Mouse (Mus musculus) heart, embryonic 13.5 days (tissue): ENCODE results near the gene Ina. TPM values are rescaled to one million over a fixed set of nuclear protein-coding genes. Genes with fewer than 3 reads are reported as not detected.
A peak's percentile ranks its signal among the peaks of the same experiment; 100 is the strongest.
"Not testable (repeated sequence)": the region's sequence is repeated elsewhere in the genome, so short reads cannot be mapped to it uniquely, and the experiment has no call there.

Source experiments
- ATAC-seq: fragments of 200-750 bp; cut with Nextera tagmentation; 2 replicates; pipeline ENCODE4 v1.8.0; 2017; ENCODE audit warnings: moderate TSS enrichment; ENCODE audit not compliant: insufficient number of reproducible peaks, low FRiP score, low TSS enrichment; ENCODE audit errors: extremely low read depth
- H3K27ac ChIP-seq: fragments of 300-500 bp; sonication (generic); replicated peaks from 2 replicates; pipeline ENCODE4 v1.5.1; 2015; ENCODE audit warnings: moderate library complexity, mild to moderate bottlenecking, inconsistent platforms
- H3K27me3 ChIP-seq: fragments of 300-500 bp; sonication (generic); replicated peaks from 2 replicates; pipeline ENCODE4 v1.6.1; 2015; ENCODE audit warnings: mild to moderate bottlenecking, inconsistent platforms
- H3K36me3 ChIP-seq: fragments of 300-500 bp; sonication (generic); 2 replicates; pipeline ENCODE4 v1.6.1; 2015; ENCODE audit warnings: mild to moderate bottlenecking, inconsistent platforms
- H3K4me1 ChIP-seq: fragments of 300-500 bp; sonication (generic); 2 replicates; pipeline ENCODE4 v1.6.1; 2015; ENCODE audit warnings: inconsistent platforms
- H3K4me2 ChIP-seq: fragments of 300-500 bp; sonication (generic); 2 replicates; pipeline ENCODE4 v1.6.1; 2015; ENCODE audit warnings: inconsistent platforms, mild to moderate bottlenecking, moderate library complexity
- H3K4me3 ChIP-seq: fragments of 300-500 bp; sonication (generic); 2 replicates; pipeline ENCODE4 v1.5.1; 2015; ENCODE audit warnings: moderate library complexity, mild to moderate bottlenecking, inconsistent platforms
- H3K9ac ChIP-seq: fragments of 300-500 bp; sonication (generic); 2 replicates; pipeline ENCODE4 v1.6.1; 2015; ENCODE audit warnings: inconsistent platforms, mild to moderate bottlenecking, moderate library complexity
- H3K9me3 ChIP-seq: fragments of 300-500 bp; sonication (generic); 2 replicates; pipeline ENCODE4 v1.6.1; 2016; ENCODE audit warnings: inconsistent platforms
- WGBS: fragments of 180-500 bp; shearing (Covaris S2); methylation state at CpG from one replicate; pipeline ENCODE4 v1.1.7; 2015; ENCODE audit warnings: mixed read lengths; 5-methylcytosine and 5-hydroxymethylcytosine counted together
- polyA plus RNA-seq: library from polyadenylated mRNA; unstranded; fragments of >200 nt; fragmentation: Nextera tagmentation; extraction: Ambion mirVana; gene quantifications from 2 replicates; pipeline ENCODE4 v1.2.1, GENCODE M21; 2015

The Ina gene
- polyA plus RNA-seq, 1 experiment from 2014 or later, result 0.52 TPM

GRCm38 (mm10) chr19:46975997-46976396 lies 38.5 kb upstream of the Ina start:
- WGBS, result 73% methylated on average over 8 of the region's 8 CpGs
- Histone ChIP-seq H3K4me2 (no peak overlapping the region), H3K36me3 (no peaks in the 10 kb centered on the region), H3K4me1 (peaks cover 43% of the 10 kb centered on the region), H3K27me3 (no peaks in the 10 kb centered on the region), H3K27ac (peak overlapping the region; percentile 83), H3K4me3 (no peak overlapping the region), H3K9me3 (no peaks in the 10 kb centered on the region), H3K9ac (no peak overlapping the region)
- no peak for ATAC-seq

GRCm38 (mm10) chr19:46976743-46977142 lies 37.8 kb upstream of the Ina start:
- Histone ChIP-seq H3K4me2 (no peak overlapping the region), H3K27me3 (no peaks in the 10 kb centered on the region), H3K9ac (no peak overlapping the region), H3K27ac (no peak overlapping the region), H3K36me3 (no peaks in the 10 kb centered on the region), H3K4me1 (peaks cover 36% of the 10 kb centered on the region), H3K4me3 (no peak overlapping the region), H3K9me3 (no peaks in the 10 kb centered on the region)
- WGBS, result 55% methylated on average over 2 of the region's 2 CpGs
- ATAC-seq, result no peak

- H3K4me1 ChIP-seq, result peaks cover 31% of the 10 kb centered on the region
- no peaks in the 10 kb centered on the region for H3K36me3 ChIP-seq
- H3K27ac ChIP-seq, result no peak overlapping the region
- H3K9ac ChIP-seq, result no peak overlapping the region
- H3K9me3 ChIP-seq, result no peaks in the 10 kb centered on the region
- 74% methylated on average over 6 of the region's 6 CpGs for WGBS
- no peak overlapping the region for H3K4me2 ChIP-seq
- no peaks in the 10 kb centered on the region for H3K27me3 ChIP-seq
- no peak overlapping the region for H3K4me3 ChIP-seq
- ATAC-seq, result no peak
Observed at GRCm38 (mm10) chr19:46977460-46977859, 37.0 kb upstream of the Ina start.

- 92% methylated on average over 3 of the region's 3 CpGs for WGBS
- H3K4me3 ChIP-seq, H3K27ac ChIP-seq, ATAC-seq, H3K4me2 ChIP-seq, H3K27me3 ChIP-seq, H3K36me3 ChIP-seq, H3K9ac ChIP-seq, H3K9me3 ChIP-seq: not testable (repeated sequence)
- H3K4me1 ChIP-seq, result peaks cover 25% of the 10 kb centered on the region
Observed at GRCm38 (mm10) chr19:46978069-46978468, 36.4 kb upstream of the Ina start.

GRCm38 (mm10) chr19:46978920-46979780 lies 35.3 kb upstream of the Ina start:
- Histone ChIP-seq H3K9me3 (no peaks in the 10 kb centered on the region), H3K4me2 (no peak overlapping the region), H3K4me3 (no peak overlapping the region), H3K36me3 (no peaks in the 10 kb centered on the region), H3K9ac (no peak overlapping the region), H3K4me1 (peaks cover 34% of the 10 kb centered on the region), H3K27me3 (no peaks in the 10 kb centered on the region), H3K27ac (no peak overlapping the region)
- WGBS, result 69% methylated on average over 17 of the region's 17 CpGs
- ATAC-seq, result no peak

GRCm38 (mm10) chr19:46979781-46980105 lies 34.8 kb upstream of the Ina start:
- H3K36me3 ChIP-seq, result no peaks in the 10 kb centered on the region
- H3K4me3 ChIP-seq, result no peak overlapping the region
- H3K27me3 ChIP-seq, result no peaks in the 10 kb centered on the region
- 61% methylated on average over 3 of the region's 3 CpGs for WGBS
- H3K27ac ChIP-seq, result no peak overlapping the region
- no peak for ATAC-seq
- H3K9ac ChIP-seq, result no peak overlapping the region
- H3K9me3 ChIP-seq, result no peaks in the 10 kb centered on the region
- H3K4me1 ChIP-seq, result peaks cover 34% of the 10 kb centered on the region
- H3K4me2 ChIP-seq, result no peak overlapping the region

- no peak overlapping the region for H3K9ac ChIP-seq
- H3K27ac ChIP-seq, result no peak overlapping the region
- peaks cover 22% of the 10 kb centered on the region for H3K4me1 ChIP-seq
- H3K36me3 ChIP-seq, result no peaks in the 10 kb centered on the region
- no peaks in the 10 kb centered on the region for H3K27me3 ChIP-seq
- H3K4me3 ChIP-seq, result no peak overlapping the region
- WGBS, result 46% methylated on average over 6 of the region's 6 CpGs
- H3K4me2 ChIP-seq, result no peak overlapping the region
- no peak for ATAC-seq
- H3K9me3 ChIP-seq, result no peaks in the 10 kb centered on the region
Observed at GRCm38 (mm10) chr19:46981462-46981861, 33.0 kb upstream of the Ina start.

- H3K4me3 ChIP-seq, result no peak overlapping the region
- H3K4me2 ChIP-seq, result peak overlapping the region; percentile 42
Observed at GRCm38 (mm10) chr19:46983352-46983965, 31.0 kb upstream of the Ina start.

GRCm38 (mm10) chr19:46983966-46984380 lies 30.5 kb upstream of the Ina start:
- H3K9ac ChIP-seq, result no peak overlapping the region
- peak overlapping the region; percentile 42 for H3K4me2 ChIP-seq
- WGBS, result 53% methylated on average over 11 of the region's 11 CpGs
- H3K27me3 ChIP-seq, result no peaks in the 10 kb centered on the region
- no peak overlapping the region for H3K27ac ChIP-seq
- no peaks in the 10 kb centered on the region for H3K36me3 ChIP-seq
- H3K4me1 ChIP-seq, result peaks cover 36% of the 10 kb centered on the region
- H3K4me3 ChIP-seq, result no peak overlapping the region
- H3K9me3 ChIP-seq, result no peaks in the 10 kb centered on the region
- no peak for ATAC-seq

More at GRCm38 (mm10) chr19:46983352-46983965, 31.0 kb upstream of the Ina start:
- Histone ChIP-seq H3K36me3 (no peaks in the 10 kb centered on the region), H3K27me3 (no peaks in the 10 kb centered on the region), H3K9ac (no peak overlapping the region), H3K27ac (no peak overlapping the region), H3K4me1 (peaks cover 36% of the 10 kb centered on the region), H3K9me3 (no peaks in the 10 kb centered on the region)
- no peak for ATAC-seq
- 60% methylated on average over 14 of the region's 14 CpGs for WGBS

GRCm38 (mm10) chr19:46984726-46985622 lies 29.5 kb upstream of the Ina start:
- WGBS, result 79% methylated on average over 13 of the region's 13 CpGs
- Histone ChIP-seq H3K9me3 (no peaks in the 10 kb centered on the region), H3K4me1 (peaks cover 41% of the 10 kb centered on the region), H3K27ac (no peak overlapping the region), H3K4me3 (no peak overlapping the region), H3K9ac (no peak overlapping the region), H3K4me2 (no peak overlapping the region), H3K27me3 (no peaks in the 10 kb centered on the region), H3K36me3 (no peaks in the 10 kb centered on the region)
- no peak for ATAC-seq

GRCm38 (mm10) chr19:46987646-46988045 lies 26.9 kb upstream of the Ina start:
- 0 out of 2 replicates have a peak overlapping the region, but pooled peaks have one; percentile 15 for H3K27ac ChIP-seq
- no peak for ATAC-seq

More at GRCm38 (mm10) chr19:46987646-46988045, 26.9 kb upstream of the Ina start:
- Histone ChIP-seq H3K9me3 (no peaks in the 10 kb centered on the region), H3K27me3 (no peaks in the 10 kb centered on the region), H3K4me3 (no peak overlapping the region), H3K4me2 (peak overlapping the region; percentile 32), H3K36me3 (no peaks in the 10 kb centered on the region), H3K9ac (no peak overlapping the region), H3K4me1 (peaks cover 41% of the 10 kb centered on the region)
- WGBS, result 69% methylated on average over 6 of the region's 6 CpGs
